Comparison of ENCODE assay signal across 21 mouse cellular contexts in genomic region chr9:99089904-99090303, GRCm38 (mm10). TPM values are rescaled to one million over a fixed set of nuclear protein-coding genes. Genes with fewer than 3 reads are reported as not detected.
"Had no signal": no experiment of that assay in that cellular context is flagged by ENCODE, and none has a peak within 500 bp of the region (broad histone marks: within the 10 kb centered on the region; RNA-seq: fewer than 3 reads in every experiment).

No protein-coding gene starts in this region.

- H3K4me3 ChIP-seq: limb, embryonic 13.5 days; liver, embryonic 12.5 days; midbrain, embryonic 15.5 days; neural tube, embryonic 13.5 days; stomach, embryonic 15.5 days had no signal

- H3K36me3 ChIP-seq: midbrain, embryonic 15.5 days; stomach, embryonic 15.5 days had no signal

- H3K27ac ChIP-seq: kidney, postnatal 0 days; limb, embryonic 13.5 days; liver, embryonic 12.5 days; midbrain, embryonic 15.5 days; neural tube, embryonic 13.5 days; stomach, embryonic 15.5 days had no signal

- H3K9ac ChIP-seq: limb, embryonic 13.5 days; liver, embryonic 12.5 days; lung, embryonic 14.5 days; midbrain, embryonic 15.5 days; neural tube, embryonic 13.5 days; stomach, embryonic 15.5 days had no signal

- H3K27me3 ChIP-seq: limb, embryonic 13.5 days; liver, embryonic 12.5 days; megakaryocyte, embryonic 14.5 days; midbrain, embryonic 15.5 days; neural tube, embryonic 13.5 days; stomach, embryonic 15.5 days had no signal

- H3K9me3 ChIP-seq: limb, embryonic 13.5 days; liver, embryonic 12.5 days; megakaryocyte, embryonic 14.5 days; midbrain, embryonic 15.5 days; neural tube, embryonic 13.5 days; stomach, embryonic 15.5 days had no signal

- H3K4me1 ChIP-seq: limb, embryonic 13.5 days; liver, embryonic 12.5 days; midbrain, embryonic 15.5 days; neural tube, embryonic 13.5 days; stomach, embryonic 15.5 days had no signal

- DNase-seq: kidney, adult 8-10 months; kidney, postnatal 36 days; left cerebral cortex, postnatal 4 days; lung, embryonic 14.5 days; lung, postnatal 10 days; retina, postnatal 1 day; right cerebral cortex, postnatal 4 days; spleen, adult 18-20 months; thymus, postnatal 36 days had no signal

- H3K4me2 ChIP-seq: limb, embryonic 13.5 days; liver, embryonic 12.5 days; lung, embryonic 14.5 days; midbrain, embryonic 11.5 days; midbrain, embryonic 15.5 days; neural tube, embryonic 13.5 days; stomach, embryonic 15.5 days had no signal

- ATAC-seq: intestine, postnatal 0 days; liver, embryonic 12.5 days; midbrain, embryonic 15.5 days had no signal

RNA-seq across cellular contexts. Expression of gene Gm1123, which starts 54.4 kb away (rescaled TPM):
- total RNA-seq: layer of hippocampus, adult 18-20 months; left cerebral cortex, postnatal 4 days had no signal
- polyA plus RNA-seq: limb, embryonic 13.5 days; liver, embryonic 12.5 days; lung, embryonic 14.5 days; testis, adult 2 months; thymus, postnatal 0 days had no signal
